ENCODE assay signal across 29 mouse cellular contexts in genomic region chr17:79317085-79317751, GRCm38 (mm10). TPM values are rescaled to one million over a fixed set of nuclear protein-coding genes. Genes with fewer than 3 reads are reported as not detected.
A peak's percentile ranks its signal among the peaks of the same experiment; 100 is the strongest.
DNase-seq lines count a peak whose midpoint lies in the region; ATAC-seq and TF ChIP-seq lines count a peak whose summit lies in the region.
"Had no signal": no experiment of that assay in that cellular context is flagged by ENCODE, and none has a peak within 500 bp of the region (broad histone marks: within the 10 kb centered on the region; RNA-seq: fewer than 3 reads in every experiment).

No protein-coding gene starts in this region.

- DNase-seq in embryonic facial prominence, embryonic 10.5 days (ENCODE audit: low spot score), result no peak
- DNase-seq in lung, embryonic 14.5 days, result peak; percentile 55
- DNase-seq in lung, postnatal 4 days, result no peak
- DNase-seq in R1 (ENCODE audit: low read depth, low spot score), result peak; percentile 28
- no peak for DNase-seq in right cerebral cortex, postnatal 25 days
- no peak for DNase-seq in layer of hippocampus, postnatal 14 days (ENCODE audit: low spot score in 2 of 2)
- DNase-seq: adrenal gland, adult 8-10 months; cerebellum, adult 11 months; cerebellum, adult 9-10 months; cerebellum, postnatal 36 days; gastrocnemius, postnatal 10 days; heart, postnatal 10 days; kidney, adult 18-20 months; kidney, postnatal 25 days; midbrain, embryonic 14.5 days; thymus, adult 2 months; thymus, postnatal 36 days had no signal

- no peak overlapping the region for H3K9ac ChIP-seq in embryonic facial prominence, embryonic 13.5 days
- no peak overlapping the region for H3K9ac ChIP-seq in lung, embryonic 14.5 days
- H3K9ac ChIP-seq in stomach, embryonic 15.5 days, result no peak overlapping the region
- H3K9ac ChIP-seq: embryonic facial prominence, embryonic 12.5 days; heart, embryonic 13.5 days; kidney, embryonic 15.5 days; limb, embryonic 15.5 days; liver, embryonic 14.5 days had no signal

- H3K27ac ChIP-seq in embryonic facial prominence, embryonic 13.5 days, result peak overlapping the region; percentile 39; the same call in 1 of the 2 replicates
- H3K27ac ChIP-seq in embryonic facial prominence, embryonic 10.5 days (replicated peaks), result no peak overlapping the region
- H3K27ac ChIP-seq in lung, embryonic 14.5 days (ENCODE audit: low read depth), result no peak overlapping the region
- H3K27ac ChIP-seq in stomach, embryonic 15.5 days, result peak overlapping the region; percentile 13; the same call in 1 of the 2 replicates
- H3K27ac ChIP-seq: embryonic facial prominence, embryonic 12.5 days; heart, embryonic 13.5 days; kidney, embryonic 15.5 days; layer of hippocampus, adult 2 months; limb, embryonic 10.5 days; limb, embryonic 15.5 days; liver, embryonic 14.5 days; macrophage had no signal

- H3K36me3 ChIP-seq in embryonic facial prominence, embryonic 13.5 days, result no peaks in the 10 kb centered on the region
- H3K36me3 ChIP-seq in embryonic facial prominence, embryonic 10.5 days (replicated peaks), result no peaks in the 10 kb centered on the region
- H3K36me3 ChIP-seq in lung, embryonic 14.5 days (ENCODE audit: insufficient read depth), result no peaks in the 10 kb centered on the region
- no peaks in the 10 kb centered on the region for H3K36me3 ChIP-seq in stomach, embryonic 15.5 days
- H3K36me3 ChIP-seq: embryonic facial prominence, embryonic 12.5 days; heart, embryonic 13.5 days; kidney, embryonic 15.5 days; limb, embryonic 10.5 days; limb, embryonic 15.5 days had no signal

- H3K4me2 ChIP-seq in embryonic facial prominence, embryonic 13.5 days, result no peak overlapping the region
- no peak overlapping the region for H3K4me2 ChIP-seq in lung, embryonic 14.5 days
- H3K4me2 ChIP-seq in stomach, embryonic 15.5 days, result no peak overlapping the region
- H3K4me2 ChIP-seq: embryonic facial prominence, embryonic 12.5 days; heart, embryonic 13.5 days; kidney, embryonic 15.5 days; limb, embryonic 15.5 days had no signal

- 66% methylated on average over 12 of the region's 12 CpGs for WGBS in embryonic facial prominence, embryonic 13.5 days
- WGBS in embryonic facial prominence, embryonic 10.5 days, result 76% methylated on average over 12 of the region's 12 CpGs
- WGBS in lung, embryonic 14.5 days, result 24% methylated on average over 12 of the region's 12 CpGs
- WGBS in stomach, embryonic 15.5 days, result 37% methylated on average over 12 of the region's 12 CpGs

- peaks cover 18% of the 10 kb centered on the region for H3K4me1 ChIP-seq in embryonic facial prominence, embryonic 13.5 days
- no peaks in the 10 kb centered on the region for H3K4me1 ChIP-seq in embryonic facial prominence, embryonic 10.5 days
- peaks cover 11% of the 10 kb centered on the region; the same call in 1 of the 2 replicates for H3K4me1 ChIP-seq in lung, embryonic 14.5 days (ENCODE audit: insufficient read depth)
- H3K4me1 ChIP-seq in stomach, embryonic 15.5 days, result 0 out of 2 replicates have a peak, but pooled peaks cover 5% of the 10 kb centered on the region
- H3K4me1 ChIP-seq: embryonic facial prominence, embryonic 12.5 days; kidney, embryonic 15.5 days; limb, embryonic 10.5 days; limb, embryonic 15.5 days had no signal

- no peak for TF ChIP-seq CTCF in lung, embryonic 14.5 days (IDR thresholded peaks at IDR 0.05; ENCODE audit: low read depth)

- H3K9me3 ChIP-seq in embryonic facial prominence, embryonic 13.5 days, result no peaks in the 10 kb centered on the region
- no peaks in the 10 kb centered on the region for H3K9me3 ChIP-seq in embryonic facial prominence, embryonic 10.5 days
- H3K9me3 ChIP-seq in lung, embryonic 14.5 days (ENCODE audit: low read depth, low read length), result no peaks in the 10 kb centered on the region
- no peaks in the 10 kb centered on the region for H3K9me3 ChIP-seq in stomach, embryonic 15.5 days
- H3K9me3 ChIP-seq: embryonic facial prominence, embryonic 12.5 days; heart, embryonic 13.5 days; kidney, embryonic 15.5 days; limb, embryonic 10.5 days; limb, embryonic 15.5 days had no signal

- H3K4me3 ChIP-seq in embryonic facial prominence, embryonic 13.5 days, result no peak overlapping the region
- H3K4me3 ChIP-seq in embryonic facial prominence, embryonic 10.5 days, result no peak overlapping the region
- H3K4me3 ChIP-seq in lung, embryonic 14.5 days (ENCODE audit: low read depth, low read length), result no peak overlapping the region
- no peak overlapping the region for H3K4me3 ChIP-seq in stomach, embryonic 15.5 days (replicated peaks)
- H3K4me3 ChIP-seq: embryonic facial prominence, embryonic 12.5 days; erythroblast, embryonic 14.5 days; heart, embryonic 13.5 days; kidney, embryonic 15.5 days; layer of hippocampus, adult 2 months; limb, embryonic 10.5 days; limb, embryonic 15.5 days had no signal

- no peaks in the 10 kb centered on the region for H3K27me3 ChIP-seq in embryonic facial prominence, embryonic 13.5 days
- no peaks in the 10 kb centered on the region for H3K27me3 ChIP-seq in embryonic facial prominence, embryonic 10.5 days (replicated peaks; ENCODE audit: low read depth, poor library complexity, severe bottlenecking)
- no peaks in the 10 kb centered on the region for H3K27me3 ChIP-seq in lung, embryonic 14.5 days (ENCODE audit: insufficient read depth, low read length)
- H3K27me3 ChIP-seq in stomach, embryonic 15.5 days (replicated peaks), result no peaks in the 10 kb centered on the region
- H3K27me3 ChIP-seq: CH12.LX; embryonic facial prominence, embryonic 12.5 days; heart, embryonic 13.5 days; kidney, embryonic 15.5 days; limb, embryonic 15.5 days had no signal

- no peak for ATAC-seq in embryonic facial prominence, embryonic 13.5 days (ENCODE audit: insufficient number of reproducible peaks, insufficient read depth, low FRiP score, low TSS enrichment, low read depth)
- peak; percentile 35; the same call in 1 of the 2 replicates for ATAC-seq in lung, embryonic 14.5 days (ENCODE audit: insufficient read depth)
- ATAC-seq in stomach, embryonic 15.5 days (ENCODE audit: insufficient read depth, low FRiP score, low read depth), result no peak

RNA-seq across cellular contexts. Expression of gene Cdc42ep3, which starts 37.7 kb away (rescaled TPM):
- 61.4 and 67.9 TPM in 2 replicates for polyA plus RNA-seq in embryonic facial prominence, embryonic 13.5 days (2015; fragmentation: Nextera tagmentation; extraction: Ambion mirVana)
- polyA plus RNA-seq in embryonic facial prominence, embryonic 10.5 days (2016; fragmentation: Nextera tagmentation; extraction: Ambion mirVana), result 17.0 and 18.8 TPM in 2 replicates
- 52.1 and 65.0 TPM in 2 replicates for polyA plus RNA-seq in lung, embryonic 14.5 days (2014; fragmentation: Nextera tagmentation; extraction: Ambion mirVana)
- polyA plus RNA-seq in stomach, embryonic 15.5 days (2015; fragmentation: Nextera tagmentation; extraction: Ambion mirVana), result 58.9 and 60.1 TPM in 2 replicates
- total RNA-seq in layer of hippocampus, postnatal 14 days (2021), result 1 to 10 TPM; 6.2 to 9.8 TPM

Comparison
In these comparisons a context has a peak if more than half of its experiments do, and no peak if none do; other contexts are left out.
1. H3K27ac ChIP-seq: peak in embryonic facial prominence, embryonic 13.5 days (single experiment) and stomach, embryonic 15.5 days (single experiment); none in embryonic facial prominence, embryonic 10.5 days (single experiment) and lung, embryonic 14.5 days (single experiment).
2. DNase-seq: peak in lung, embryonic 14.5 days (single experiment) and R1 (single experiment); none in embryonic facial prominence, embryonic 10.5 days (single experiment), lung, postnatal 4 days (0 of 2), right cerebral cortex, postnatal 25 days (single experiment) and layer of hippocampus, postnatal 14 days (0 of 2).